Mouse (Mus musculus) kidney, postnatal 10 days (tissue): Measurements from ENCODE around the gene Slc10a7.
A peak's percentile ranks its signal among the peaks of the same experiment; 100 is the strongest.
"Not testable (repeated sequence)": the region's sequence is repeated elsewhere in the genome, so short reads cannot be mapped to it uniquely, and the experiment has no call there.

Experiments used
- DNase-seq: peaks from one replicate; pipeline ENCODE4 v3.0.0; 2021; ENCODE audit warnings: mixed read lengths

Slc10a7 gene

DNA sequence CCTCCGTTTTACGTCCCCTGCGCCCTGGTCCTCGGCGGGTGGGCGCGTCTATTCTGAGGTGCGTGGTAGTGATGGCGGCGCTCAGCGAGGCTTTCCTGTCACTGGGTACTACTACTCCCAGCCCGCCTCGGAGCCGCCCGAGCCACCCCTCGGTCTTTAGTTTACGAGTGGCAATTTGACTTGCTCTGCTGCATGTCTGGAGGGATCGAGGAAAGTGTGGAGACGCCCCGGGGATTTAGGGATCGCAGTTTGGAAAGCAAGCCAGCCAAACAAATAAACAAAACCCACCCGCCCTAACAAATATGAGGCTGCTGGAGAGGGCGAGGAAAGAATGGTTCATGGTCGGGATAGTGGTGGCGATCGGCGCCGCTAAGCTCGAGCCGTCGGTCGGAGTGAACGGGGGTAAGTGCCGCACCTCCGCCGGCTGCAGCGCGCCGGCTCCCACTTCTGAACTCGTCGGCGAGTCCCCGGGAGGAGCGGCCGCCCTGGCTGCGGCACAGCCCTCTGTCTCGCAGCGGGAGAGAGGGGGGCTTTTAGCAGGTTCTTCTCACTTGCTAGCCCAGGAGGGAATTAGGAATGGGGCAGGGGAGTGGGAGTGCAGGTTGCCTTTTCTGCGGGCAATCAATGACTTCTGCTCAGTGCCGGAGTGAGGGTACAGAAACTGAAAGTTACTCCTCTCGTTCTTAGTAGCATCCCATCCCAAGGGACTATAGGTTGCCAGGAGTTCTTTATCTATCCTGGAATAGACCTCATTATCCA is at the start of gene Slc10a7:
Slc10a7 (plus strand) TSS at position 74 of the 759 bp plus-strand sequence.
- peak; percentile 91 for DNase-seq

DNA sequence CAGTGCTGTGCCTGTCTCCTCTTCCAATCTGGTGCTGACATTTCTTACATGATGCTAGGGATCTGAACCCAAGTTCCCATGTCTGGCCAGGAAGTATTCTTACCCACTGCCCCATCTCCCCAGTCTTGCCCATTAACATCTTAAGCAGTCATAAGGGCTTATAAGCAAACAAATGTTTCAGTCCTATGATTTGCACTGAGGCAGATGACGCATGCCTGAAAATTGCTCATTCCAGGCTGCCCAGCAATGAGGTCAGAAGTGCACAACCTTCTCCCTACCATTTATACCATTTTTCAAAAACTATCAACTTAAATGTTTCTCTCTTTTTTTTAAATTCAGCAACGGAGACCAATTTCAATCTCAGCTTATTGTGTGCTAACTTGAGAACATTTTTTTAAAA is 45.2 kb upstream of the Slc10a7 start:
- no peak for DNase-seq

DNA sequence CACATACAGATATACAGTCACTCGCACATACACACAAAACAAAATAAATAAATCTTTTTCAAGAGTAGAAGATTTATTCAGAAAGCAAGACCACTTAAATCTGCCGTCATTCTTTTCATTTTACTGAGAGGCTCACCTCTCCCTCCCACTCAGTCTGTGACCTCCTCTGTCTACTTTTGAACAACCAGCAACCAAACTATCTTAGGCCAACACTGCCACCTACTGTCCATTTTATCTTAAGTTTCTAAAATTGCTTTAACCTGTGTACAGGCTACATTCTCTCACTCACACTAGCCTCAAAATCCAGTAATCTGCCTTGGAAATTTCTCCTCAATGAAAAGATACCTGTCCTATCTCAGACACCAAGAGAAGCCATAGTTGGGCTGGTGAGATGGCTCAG is 41.3 kb upstream of the Slc10a7 start:
- DNase-seq = no peak

DNA sequence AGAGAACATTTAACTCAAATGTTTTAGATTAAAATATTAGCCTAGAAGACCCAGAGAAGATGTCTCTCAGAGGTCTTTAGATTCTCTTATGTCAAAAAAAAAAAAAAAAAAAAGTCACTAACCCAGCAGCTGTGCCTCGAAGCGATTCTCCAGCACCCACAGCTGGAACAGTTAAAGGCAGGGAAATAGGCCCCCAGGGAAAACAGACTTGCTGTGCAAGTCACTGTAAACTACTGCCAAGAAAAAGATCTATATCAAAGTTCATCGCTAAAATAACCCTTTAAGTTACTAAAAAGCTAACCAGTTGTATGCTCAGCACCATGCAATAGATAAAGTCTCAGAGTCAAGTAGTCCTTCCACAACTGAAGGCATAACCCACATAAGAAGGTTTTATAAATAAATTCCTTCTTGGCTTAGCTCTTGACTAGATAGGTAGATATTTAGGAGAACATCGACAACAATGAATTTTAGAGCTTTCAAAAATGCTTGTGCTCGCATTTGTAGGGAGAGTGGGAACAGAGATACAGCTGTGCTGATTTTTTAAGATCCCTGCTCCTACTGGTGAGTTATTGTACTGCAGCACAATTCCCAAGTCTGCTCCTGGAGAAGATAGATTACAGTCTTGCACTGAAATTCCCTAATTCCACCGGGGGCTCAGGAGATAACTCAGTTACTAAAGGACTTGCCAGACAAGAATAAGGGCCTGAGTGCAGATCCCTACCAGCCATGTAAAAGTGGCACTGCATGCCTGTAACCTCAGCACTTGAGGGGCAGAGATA is 31.9 kb upstream of the Slc10a7 start:
- peak; percentile 55 for DNase-seq

- DNase-seq = no peak
These were observed 19.4 kb upstream of the Slc10a7 start for GRCm38 (mm10) chr8:78489733-78490132.

DNA sequence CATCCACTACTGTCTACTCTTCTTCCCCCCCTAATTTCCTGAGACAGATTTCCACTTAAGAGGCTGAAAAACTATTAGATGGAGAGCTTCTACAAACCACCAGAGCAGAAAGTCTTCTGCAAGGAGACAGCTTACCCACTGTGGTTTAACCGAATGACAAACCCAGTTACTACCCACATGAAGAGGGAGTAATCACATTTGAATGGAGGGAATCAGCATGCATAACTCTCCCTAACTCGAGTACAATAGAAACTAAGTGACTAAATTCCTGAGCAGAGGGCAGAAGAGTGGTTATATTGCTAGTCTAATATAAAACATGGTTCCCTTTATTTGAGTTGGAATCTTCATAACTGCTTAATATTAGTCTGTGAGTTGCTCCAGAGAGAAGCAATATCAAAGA is 16.1 kb upstream of the Slc10a7 start:
- no peak for DNase-seq

- not testable (repeated sequence) for DNase-seq
These were observed 12.9 kb upstream of the Slc10a7 start for GRCm38 (mm10) chr8:78496273-78496672.

DNA sequence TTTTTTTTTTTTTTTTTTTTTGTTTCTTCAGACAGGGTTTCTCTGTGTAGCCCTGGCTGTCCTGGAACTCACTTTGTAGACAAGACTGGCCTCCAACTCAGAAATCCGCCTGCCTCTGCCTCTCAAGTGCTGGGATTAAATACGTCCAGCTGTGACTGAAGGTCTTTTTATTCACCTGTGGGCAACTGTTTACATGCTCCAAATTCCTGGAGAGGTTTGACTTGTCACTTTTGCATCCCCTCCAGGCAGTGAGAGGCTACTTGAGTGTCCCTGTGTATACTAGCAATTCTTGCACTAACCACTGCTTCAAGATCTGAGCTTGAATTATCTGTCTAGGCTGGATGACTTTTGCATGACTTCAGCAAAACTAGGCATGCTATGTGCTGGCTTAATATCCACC is 6.4 kb upstream of the Slc10a7 start:
- DNase-seq = no peak

- peak; percentile 67 for DNase-seq
These were observed 997 bp upstream of the Slc10a7 start for GRCm38 (mm10) chr8:78507979-78508718.

GRCm38 (mm10) chr8:78508719-78509272 is 350 bp upstream of the Slc10a7 start, which contains the start of gene Rbmxl1:
Gene Rbmxl1, minus strand, starts transcription at chr8:78508898.
- peak; percentile 96 for DNase-seq

- peak; percentile 18 for DNase-seq
These were observed 948 bp downstream of the Slc10a7 start for GRCm38 (mm10) chr8:78510094-78510493.

- DNase-seq = no peak
These were observed 1.8 kb downstream of the Slc10a7 start for GRCm38 (mm10) chr8:78510926-78511325.

DNA sequence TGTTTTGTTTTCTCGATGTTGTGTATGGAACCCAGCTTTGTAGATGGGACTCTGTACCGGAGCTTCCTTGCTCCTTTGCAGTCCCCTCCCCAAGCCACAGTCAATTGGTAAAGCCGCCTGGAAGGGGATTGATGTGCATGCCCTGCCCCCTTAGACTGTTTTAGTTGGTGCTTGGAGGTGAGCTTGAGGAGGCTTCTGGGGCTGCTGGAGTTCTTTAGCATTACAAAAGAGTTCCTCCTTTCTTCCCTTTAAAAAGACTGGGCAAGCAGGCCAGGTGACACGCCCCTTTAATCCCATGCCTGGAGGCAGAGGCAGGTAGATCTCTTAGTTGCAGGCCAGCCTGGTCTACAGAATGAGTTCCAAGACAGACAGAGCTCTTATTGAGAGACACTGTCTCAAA is 4.0 kb downstream of the Slc10a7 start:
- DNase-seq = no peak

DNA sequence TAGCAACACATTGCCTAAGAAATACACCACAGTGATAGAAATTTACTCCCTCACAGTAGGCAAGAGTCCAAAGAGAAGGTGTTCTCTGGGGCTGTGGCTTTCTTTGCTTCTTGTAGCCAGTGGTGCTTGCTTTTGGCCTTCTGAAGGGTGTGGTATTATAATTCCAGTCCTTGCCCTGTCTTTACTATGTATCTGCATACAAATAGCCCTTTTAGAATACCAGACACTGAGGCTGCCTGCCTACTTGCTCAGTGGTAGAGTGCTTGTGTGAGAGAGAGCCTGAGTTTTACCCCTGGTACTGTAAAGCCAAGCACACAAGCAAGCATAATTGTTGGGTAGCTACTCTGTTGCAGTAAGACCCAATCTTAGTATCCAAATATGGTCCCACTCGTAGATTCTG is 5.6 kb downstream of the Slc10a7 start:
- no peak for DNase-seq

- DNase-seq = no peak
These were observed 6.0 kb downstream of the Slc10a7 start for GRCm38 (mm10) chr8:78515132-78515531.

GRCm38 (mm10) chr8:78533981-78534380 is 24.8 kb downstream of the Slc10a7 start:
- DNase-seq = no peak

- DNase-seq = no peak
These were observed 27.6 kb downstream of the Slc10a7 start for GRCm38 (mm10) chr8:78536716-78537115.

GRCm38 (mm10) chr8:78537795-78538194 is 28.6 kb downstream of the Slc10a7 start:
- no peak for DNase-seq

DNA sequence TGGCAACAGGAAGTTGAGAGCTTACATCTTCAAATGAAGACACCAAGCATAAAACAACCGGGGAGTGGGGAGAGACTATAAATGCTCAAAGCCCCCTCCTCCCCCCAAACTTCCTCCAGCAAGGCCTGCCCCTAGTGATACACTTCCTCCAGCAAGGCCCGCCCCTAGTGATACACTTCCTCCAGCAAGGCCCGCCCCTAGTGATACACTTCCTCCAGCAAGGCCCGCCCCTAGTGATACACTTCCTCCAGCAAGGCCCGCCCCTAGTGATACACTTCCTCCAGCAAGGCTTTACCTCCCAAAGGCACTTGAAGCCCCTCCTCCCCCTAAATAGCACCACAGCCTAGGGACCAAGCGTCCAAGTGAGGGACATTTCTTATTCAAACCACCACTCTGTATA is 33.5 kb downstream of the Slc10a7 start:
- DNase-seq = not testable (repeated sequence)

DNA sequence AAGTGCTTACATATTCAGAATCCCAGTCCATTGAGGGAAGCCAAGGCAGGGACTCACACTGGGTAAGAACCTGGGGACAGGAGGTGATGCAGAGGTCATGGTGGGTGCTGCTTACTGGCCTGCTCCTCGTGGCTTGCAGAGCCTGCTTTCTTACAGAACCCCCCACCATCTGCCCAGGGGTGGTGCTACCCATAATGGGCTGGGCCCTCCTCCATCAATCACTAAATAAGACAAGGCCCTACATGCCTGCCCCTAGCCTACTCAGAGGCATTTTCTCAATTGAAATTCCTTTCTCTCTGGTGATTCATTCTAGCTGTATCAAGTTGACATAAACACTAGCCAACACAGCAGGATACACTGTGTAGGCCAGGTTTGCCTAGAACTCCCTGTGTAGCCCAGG is 34.5 kb downstream of the Slc10a7 start:
- DNase-seq = no peak

DNA sequence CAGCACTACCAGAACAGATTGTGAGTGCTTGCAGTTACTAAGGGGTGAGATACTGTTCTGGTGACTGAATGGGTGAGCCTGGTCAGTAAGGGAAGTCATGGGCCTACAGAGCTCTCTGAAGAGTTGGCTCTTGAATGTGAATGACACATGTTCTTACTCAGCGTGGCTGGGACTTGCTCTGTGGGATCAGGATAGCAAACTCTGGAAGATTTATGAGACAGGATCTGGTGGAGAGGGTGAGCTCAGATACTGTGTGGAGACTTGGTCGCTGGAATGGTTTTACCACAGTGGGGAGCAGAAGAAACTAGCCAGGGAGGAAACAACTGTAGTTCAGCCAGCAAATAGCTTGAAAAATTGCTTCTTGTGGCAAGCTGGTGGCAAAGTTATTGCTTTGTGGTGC is 35.4 kb downstream of the Slc10a7 start:
- no peak for DNase-seq

GRCm38 (mm10) chr8:78545153-78545817 is 36.1 kb downstream of the Slc10a7 start:
- not testable (repeated sequence) for DNase-seq
